Mouse (Mus musculus) thymus, adult 2 months (tissue): ENCODE measurements at regions not wholly inside any gene's neighbourhood (a gene's known extent, or its start where the extent isn't known, plus 50 kb on each side); places are given as distances from the start of the nearest gene placed in this dataset.

Experiments used
- DNase-seq: peaks from one replicate; pipeline ENCODE4 v3.0.0; 2021
- H3K27ac ChIP-seq: fragments of 200-500 bp; 2 replicates; pipeline ENCODE4 v1.5.1; 2012; ENCODE audit warnings: low read length, control low read depth; ENCODE audit not compliant: control insufficient read depth, insufficient read depth
- H3K27me3 ChIP-seq: fragments of 200-500 bp; 2 replicates; pipeline ENCODE4 v1.6.1; 2012; ENCODE audit warnings: mild to moderate bottlenecking, low read length, moderate library complexity, mixed read lengths; ENCODE audit not compliant: control insufficient read depth, insufficient read depth
- H3K36me3 ChIP-seq: fragments of 200-500 bp; 2 replicates; pipeline ENCODE4 v1.6.1; 2012; ENCODE audit warnings: mild to moderate bottlenecking, low read length, moderate library complexity; ENCODE audit not compliant: control insufficient read depth, insufficient read depth
- H3K4me1 ChIP-seq: fragments of 200-500 bp; replicated peaks from 2 replicates; pipeline ENCODE4 v1.6.1; 2012; ENCODE audit warnings: low read length; ENCODE audit not compliant: control insufficient read depth, insufficient read depth
- H3K4me3 ChIP-seq: fragments of 200-500 bp; 2 replicates; pipeline ENCODE4 v1.5.1; 2012; ENCODE audit warnings: mild to moderate bottlenecking, low read length, control low read depth, moderate library complexity; ENCODE audit not compliant: control insufficient read depth, insufficient read depth
- CTCF ChIP-seq: fragments of 200-500 bp; IDR thresholded peaks from 2 replicates; pipeline ENCODE4 v1.5.1; 2012; ENCODE audit warnings: mild to moderate bottlenecking, control low read depth, low read length, moderate library complexity, borderline replicate concordance; ENCODE audit not compliant: control insufficient read depth, poor library complexity, insufficient read depth; ENCODE audit errors: extremely low read depth
- POLR2A ChIP-seq: fragments of 200-500 bp; IDR thresholded peaks from 2 replicates; pipeline ENCODE4 v1.6.1; 2012; ENCODE audit warnings: mild to moderate bottlenecking, low read length, control low read depth, moderate library complexity; ENCODE audit not compliant: control insufficient read depth, poor library complexity, insufficient read depth; ENCODE audit errors: extremely low read depth
- WGBS: fragments of 180-500 bp; shearing (Covaris S2); methylation state at CpG from one replicate; pipeline ENCODE4 v1.1.7; 2018; 5-methylcytosine and 5-hydroxymethylcytosine counted together

DNA sequence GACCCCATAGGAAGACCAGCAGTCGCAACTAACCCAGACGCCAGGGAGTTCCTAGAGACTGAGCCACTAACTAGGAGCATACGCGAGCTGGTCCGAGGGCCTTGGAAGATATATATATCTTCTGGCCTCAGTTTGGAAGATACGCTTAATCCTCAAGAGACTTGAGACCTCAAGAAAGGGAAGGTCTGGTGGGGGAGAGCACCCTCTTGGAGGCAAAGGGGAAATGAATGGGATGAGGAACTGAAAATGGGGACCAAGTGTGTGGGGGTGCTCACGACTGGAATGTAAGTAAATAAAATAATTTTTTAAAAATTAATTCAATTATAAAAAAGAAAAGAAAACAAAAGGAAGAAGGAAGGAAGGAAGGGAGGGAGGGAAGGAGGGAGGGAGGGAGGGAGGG is 403.9 kb downstream of the Wdr11 start:
- Histone ChIP-seq H3K27me3 (no peaks in the 10 kb centered on the region), H3K4me3 (no peak overlapping the region), H3K36me3 (no peaks in the 10 kb centered on the region), H3K4me1 (no peaks in the 10 kb centered on the region), H3K27ac (no peak overlapping the region)
- TF ChIP-seq POLR2A (no peak), CTCF (no peak)
- WGBS: 84% methylated on average over 7 of the region's 7 CpGs
- DNase-seq: no peak

DNA sequence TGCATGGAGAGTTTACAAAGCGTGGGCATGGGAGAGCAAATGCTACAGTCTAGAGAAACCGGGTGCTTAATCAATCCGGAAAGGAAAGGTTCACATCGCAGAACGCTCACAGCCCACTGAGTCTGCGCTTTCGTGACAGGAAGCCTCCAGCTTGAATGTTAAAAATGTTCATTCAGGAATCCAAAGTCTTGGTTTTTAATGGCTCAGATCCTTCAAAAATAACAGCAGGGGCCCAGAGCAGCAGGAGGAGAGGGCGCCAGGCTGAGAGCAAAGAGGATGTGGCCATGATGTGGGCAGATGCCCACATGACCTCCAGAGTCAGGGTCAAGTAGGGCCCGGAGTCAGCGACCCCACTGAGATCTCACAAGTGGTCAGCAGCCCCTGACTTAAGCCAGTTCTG is 409.4 kb downstream of the Wdr11 start:
- 84% methylated on average over 10 of the region's 10 CpGs for WGBS
- no peak overlapping the region for H3K4me3 ChIP-seq
- TF ChIP-seq CTCF (no peak), POLR2A (no peak)
- H3K4me1 ChIP-seq: no peaks in the 10 kb centered on the region
- no peaks in the 10 kb centered on the region for H3K36me3 ChIP-seq
- no peak overlapping the region for H3K27ac ChIP-seq
- DNase-seq: no peak
- no peaks in the 10 kb centered on the region for H3K27me3 ChIP-seq

DNA sequence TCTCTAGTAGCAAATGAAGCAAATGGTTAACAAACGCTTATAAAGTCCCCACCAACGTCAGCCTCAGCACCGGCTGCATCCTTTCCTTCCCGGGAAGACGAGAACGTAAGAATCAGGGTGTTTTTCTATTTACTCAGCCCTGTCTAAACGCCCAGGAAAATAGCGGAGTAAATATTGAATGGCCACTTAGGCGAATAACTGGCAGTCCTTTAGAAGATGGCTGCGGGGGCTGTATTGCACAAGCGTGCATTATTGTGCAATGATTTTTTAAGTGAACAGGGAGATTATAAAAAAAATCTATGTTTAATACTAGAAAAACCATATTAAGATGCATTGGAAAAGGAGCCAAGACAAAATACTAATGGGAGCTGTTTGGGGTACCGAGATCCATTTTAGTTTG is 410.3 kb downstream of the Wdr11 start:
- no peak for DNase-seq
- Histone ChIP-seq H3K4me1 (no peaks in the 10 kb centered on the region), H3K27me3 (no peaks in the 10 kb centered on the region), H3K27ac (no peak overlapping the region), H3K4me3 (no peak overlapping the region), H3K36me3 (no peaks in the 10 kb centered on the region)
- no peak for TF ChIP-seq POLR2A
- 93% methylated on average over 12 of the region's 12 CpGs for WGBS

DNA sequence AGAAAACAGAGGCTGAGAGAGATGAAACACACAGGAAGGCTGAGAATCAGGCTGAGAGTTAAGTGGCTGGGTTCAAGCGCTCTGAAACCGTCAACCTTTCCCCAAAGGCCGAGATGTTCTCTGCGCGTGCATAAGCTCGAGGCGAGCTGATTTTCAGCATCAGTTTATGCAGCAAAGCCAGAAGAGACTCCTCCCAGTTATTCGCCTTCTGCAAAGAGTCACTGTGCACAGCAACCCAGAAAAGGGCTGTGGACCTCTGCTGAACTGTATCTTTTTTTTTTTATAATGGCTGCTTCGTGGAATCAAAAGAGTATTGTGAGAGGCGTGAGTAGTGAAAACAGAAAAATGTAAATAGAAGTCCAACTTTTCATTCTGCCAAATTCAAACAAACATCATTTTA is 413.7 kb downstream of the Wdr11 start:
- H3K4me1 ChIP-seq: no peaks in the 10 kb centered on the region
- H3K27ac ChIP-seq: no peak overlapping the region
- H3K27me3 ChIP-seq: no peaks in the 10 kb centered on the region
- H3K4me3 ChIP-seq: no peak overlapping the region
- 88% methylated on average over 10 of the region's 10 CpGs for WGBS
- DNase-seq: no peak
- no peaks in the 10 kb centered on the region for H3K36me3 ChIP-seq
- TF ChIP-seq CTCF: no peak
- no peak for TF ChIP-seq POLR2A

DNA sequence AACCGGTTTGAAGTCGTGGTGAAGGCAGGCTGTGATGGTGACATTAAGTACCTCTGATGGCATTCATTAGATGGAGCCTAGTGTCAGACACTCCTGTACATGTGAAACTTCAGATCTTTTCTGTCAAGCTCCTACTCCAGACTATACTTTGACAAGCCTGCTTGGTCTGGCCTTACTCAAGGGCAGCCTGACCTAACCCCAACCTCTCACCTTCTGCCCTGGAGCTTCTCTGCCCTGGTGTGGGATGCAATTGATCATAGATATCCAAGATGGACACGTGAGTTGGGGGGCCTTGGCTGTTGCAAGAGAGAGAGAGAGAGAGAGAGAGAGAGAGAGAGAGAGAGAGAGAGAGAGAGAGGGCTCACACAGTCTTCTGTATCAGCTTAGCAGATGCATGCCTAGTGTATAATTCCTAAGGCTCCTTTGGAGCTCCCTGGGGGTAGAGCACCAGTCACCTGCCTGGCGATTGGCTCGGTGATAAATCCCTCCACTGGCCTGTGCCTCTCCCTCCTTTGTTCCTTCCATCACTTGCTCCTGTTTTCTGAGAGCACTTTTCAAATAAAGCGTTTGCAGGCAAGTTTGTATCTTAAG is 416.4 kb downstream of the Wdr11 start:
- no peaks in the 10 kb centered on the region for H3K36me3 ChIP-seq
- no peaks in the 10 kb centered on the region for H3K27me3 ChIP-seq
- 71% methylated on average over 6 of the region's 6 CpGs for WGBS
- no peak for DNase-seq
- TF ChIP-seq CTCF (no peak), POLR2A (no peak)
- no peak overlapping the region for H3K27ac ChIP-seq
- H3K4me1 ChIP-seq: no peaks in the 10 kb centered on the region
- H3K4me3 ChIP-seq: no peak overlapping the region

DNA sequence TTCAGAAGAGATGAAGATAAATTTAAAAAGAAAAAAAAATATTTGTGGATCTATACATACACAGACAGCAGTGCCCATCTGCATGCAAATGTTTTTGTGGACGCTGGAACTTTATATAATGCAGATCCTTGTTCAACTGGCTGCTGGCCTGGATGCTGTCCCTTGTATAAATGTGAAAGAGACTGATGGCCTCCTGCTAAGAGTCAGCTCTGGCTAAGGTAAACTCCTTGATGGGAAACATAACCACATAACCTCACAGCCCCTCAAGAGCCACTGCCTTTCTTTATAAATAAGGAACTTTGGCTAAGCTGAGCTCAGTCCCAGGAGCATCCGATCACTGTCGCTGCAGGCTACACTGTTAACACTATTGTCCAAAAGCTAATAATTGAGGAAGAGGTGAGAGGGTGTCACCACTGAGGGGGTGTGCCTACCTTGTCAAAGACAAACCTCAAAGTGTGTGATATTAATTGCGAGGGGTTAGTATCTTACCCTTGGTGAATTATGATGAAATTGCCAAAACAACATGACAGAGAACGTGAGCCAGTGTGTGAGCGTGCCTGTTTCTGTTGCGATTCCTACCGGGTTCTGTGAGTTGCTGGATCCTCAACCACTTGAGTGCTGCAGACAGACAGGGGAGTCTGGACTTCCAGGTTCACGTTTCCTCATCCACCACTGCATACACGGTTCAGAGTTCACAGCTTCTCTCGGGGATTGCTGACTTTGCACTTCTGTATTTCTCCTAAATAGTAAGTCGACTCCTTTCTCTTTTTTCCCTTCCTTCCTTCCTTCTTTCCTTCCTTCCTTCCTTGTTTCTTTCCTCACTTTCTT is 417.1 kb downstream of the Wdr11 start:
- no peaks in the 10 kb centered on the region for H3K27me3 ChIP-seq
- no peak overlapping the region for H3K27ac ChIP-seq
- 63% methylated on average over 12 of the region's 12 CpGs for WGBS
- TF ChIP-seq CTCF: no peak
- no peak for TF ChIP-seq POLR2A
- no peaks in the 10 kb centered on the region for H3K36me3 ChIP-seq
- DNase-seq: no peak
- H3K4me3 ChIP-seq: no peak overlapping the region
- no peaks in the 10 kb centered on the region for H3K4me1 ChIP-seq
